Comparison of ENCODE assay signal across 8 mouse cellular contexts in genomic region chr4:155308068-155308467, GRCm38 (mm10). TPM values are rescaled to one million over a fixed set of nuclear protein-coding genes. Genes with fewer than 3 reads are reported as not detected.
DNase-seq lines count a peak whose midpoint lies in the region; ATAC-seq and TF ChIP-seq lines count a peak whose summit lies in the region.

No protein-coding gene starts in this region.

- H3K27ac ChIP-seq in forebrain, embryonic 13.5 days = peak overlapping the region; percentile 54
- H3K27ac ChIP-seq in heart, postnatal 0 days (ENCODE audit: low read depth) = no peak overlapping the region
- no peak overlapping the region for H3K27ac ChIP-seq in liver, embryonic 12.5 days
- no peak overlapping the region for H3K27ac ChIP-seq in stomach, embryonic 14.5 days (ENCODE audit: low read length)

- no peaks in the 10 kb centered on the region for H3K9me3 ChIP-seq in forebrain, embryonic 13.5 days (replicated peaks)
- H3K9me3 ChIP-seq in heart, postnatal 0 days (replicated peaks; ENCODE audit: control insufficient read depth, low read length) = no peaks in the 10 kb centered on the region
- no peaks in the 10 kb centered on the region for H3K9me3 ChIP-seq in liver, embryonic 12.5 days (replicated peaks)
- H3K9me3 ChIP-seq in stomach, embryonic 14.5 days (ENCODE audit: control insufficient read depth, low read depth, low read length) = no peaks in the 10 kb centered on the region

- 2% methylated on average over 11 of the region's 11 CpGs for WGBS in forebrain, embryonic 13.5 days
- under 1% methylated on average over 11 of the region's 11 CpGs for WGBS in heart, postnatal 0 days
- WGBS in liver, embryonic 12.5 days (ENCODE audit: insufficient replicate concordance) = 2% methylated on average over 11 of the region's 11 CpGs
- 1% methylated on average over 11 of the region's 11 CpGs for WGBS in stomach, embryonic 14.5 days

- H3K4me1 ChIP-seq in forebrain, embryonic 13.5 days = peaks cover 44% of the 10 kb centered on the region
- peaks cover 5% of the 10 kb centered on the region; the same call in 1 of the 2 replicates for H3K4me1 ChIP-seq in heart, postnatal 0 days (ENCODE audit: control insufficient read depth, insufficient read depth)
- peaks cover 15% of the 10 kb centered on the region; the same call in 1 of the 2 replicates for H3K4me1 ChIP-seq in liver, embryonic 12.5 days
- H3K4me1 ChIP-seq in stomach, embryonic 14.5 days (ENCODE audit: control insufficient read depth, insufficient read depth, low read length) = 0 out of 2 replicates have a peak, but pooled peaks cover 11% of the 10 kb centered on the region

- TF ChIP-seq EP300 in heart, postnatal 0 days (IDR thresholded peaks at IDR 0.05; ENCODE audit: low read depth) = no peak

- ATAC-seq in forebrain, embryonic 13.5 days = peak; percentile 75
- ATAC-seq in heart, postnatal 0 days (ENCODE audit: insufficient read depth, low read depth) = peak; percentile 85
- ATAC-seq in liver, embryonic 12.5 days = peak; percentile 46
- peak; percentile 92 for ATAC-seq in stomach, embryonic 14.5 days (ENCODE audit: insufficient number of reproducible peaks, insufficient read depth, low FRiP score, low read depth)

- no peaks in the 10 kb centered on the region for H3K27me3 ChIP-seq in forebrain, embryonic 13.5 days
- H3K27me3 ChIP-seq in heart, postnatal 0 days (ENCODE audit: control insufficient read depth, insufficient read depth, low read length) = peaks cover 15% of the 10 kb centered on the region; the same call in 1 of the 2 replicates
- H3K27me3 ChIP-seq in liver, embryonic 12.5 days (replicated peaks) = peaks cover 22% of the 10 kb centered on the region; the same call in 1 of the 2 replicates
- no peaks in the 10 kb centered on the region for H3K27me3 ChIP-seq in stomach, embryonic 14.5 days (ENCODE audit: control insufficient read depth, insufficient read depth, low read length)

- peak overlapping the region; percentile 43 for H3K4me2 ChIP-seq in forebrain, embryonic 13.5 days
- peak overlapping the region; percentile 16; the same call in 1 of the 2 replicates for H3K4me2 ChIP-seq in heart, postnatal 0 days (ENCODE audit: low read depth, low read length)
- peak overlapping the region; percentile 9; the same call in 1 of the 2 replicates for H3K4me2 ChIP-seq in liver, embryonic 12.5 days
- H3K4me2 ChIP-seq in stomach, embryonic 14.5 days (replicated peaks; ENCODE audit: low read depth, low read length) = peak overlapping the region; percentile 22; the same call in 1 of the 2 replicates

- peak overlapping the region; percentile 63 for H3K9ac ChIP-seq in forebrain, embryonic 13.5 days
- no peak overlapping the region for H3K9ac ChIP-seq in heart, postnatal 0 days (replicated peaks; ENCODE audit: low read depth, low read length)
- H3K9ac ChIP-seq in liver, embryonic 12.5 days = no peak overlapping the region
- no peak overlapping the region; the same call in 1 of the 2 replicates for H3K9ac ChIP-seq in stomach, embryonic 14.5 days (replicated peaks; ENCODE audit: low read depth, low read length)

- DNase-seq in CD4-positive, CD25-positive, alpha-beta regulatory T cell, adult 2 months (ENCODE audit: low read depth, low spot score) = peak; percentile 81
- DNase-seq in c-Kit-positive CD71-negative TER-119-negative erythroid progenitor cells, embryonic 14.5 days (ENCODE audit: low read depth) = peak; percentile 35
- DNase-seq in heart, postnatal 0 days (ENCODE audit: low spot score) = peak; percentile 87
- peak; percentile 85 to 90 for DNase-seq in kidney, postnatal 25 days
- DNase-seq in natural killer cell, adult 2 months (ENCODE audit: low spot score in 2 of 2) = peak; percentile 9 to 29

- peak; percentile 86 for TF ChIP-seq CTCF in heart, postnatal 0 days (IDR thresholded peaks at IDR 0.05; ENCODE audit: low read depth)

- no peaks in the 10 kb centered on the region for H3K36me3 ChIP-seq in forebrain, embryonic 13.5 days (ENCODE audit: poor library complexity, severe bottlenecking)
- H3K36me3 ChIP-seq in heart, postnatal 0 days (replicated peaks; ENCODE audit: control insufficient read depth, insufficient read depth, low read length) = no peaks in the 10 kb centered on the region
- no peaks in the 10 kb centered on the region for H3K36me3 ChIP-seq in liver, embryonic 12.5 days
- H3K36me3 ChIP-seq in stomach, embryonic 14.5 days (ENCODE audit: control insufficient read depth, insufficient read depth, low read length) = no peaks in the 10 kb centered on the region

- no peak overlapping the region for H3K4me3 ChIP-seq in forebrain, embryonic 13.5 days
- no peak overlapping the region for H3K4me3 ChIP-seq in heart, postnatal 0 days (ENCODE audit: low read depth, low read length)
- H3K4me3 ChIP-seq in liver, embryonic 12.5 days = no peak overlapping the region
- no peak overlapping the region for H3K4me3 ChIP-seq in stomach, embryonic 14.5 days (ENCODE audit: low read depth, low read length)

RNA-seq across cellular contexts. Expression of gene Prkcz, which starts 53.1 kb away (rescaled TPM):
- polyA plus RNA-seq in forebrain, embryonic 13.5 days (2015; fragmentation: Nextera tagmentation; extraction: Ambion mirVana) = 33.2 and 42.1 TPM in 2 replicates
- 4.6 and 4.8 TPM in 2 replicates for total RNA-seq in heart, postnatal 0 days (2014; rRNA removed; ENCODE audit: low replicate concordance)
- 2.7 and 3.6 TPM in 2 replicates for polyA plus RNA-seq in heart, postnatal 0 days (2015; fragmentation: Nextera tagmentation; extraction: Ambion mirVana)
- 3.7 and 4.2 TPM in 2 replicates for polyA plus RNA-seq in liver, embryonic 12.5 days (2016; fragmentation: Nextera tagmentation; extraction: Ambion mirVana)
- 12.9 and 14.8 TPM in 2 replicates for polyA plus RNA-seq in stomach, embryonic 14.5 days (2014; fragmentation: Nextera tagmentation; extraction: Ambion mirVana)

RNA-seq across cellular contexts. Expression of gene Faap20, which starts 58.5 kb away (rescaled TPM):
- 90.3 and 93.2 TPM in 2 replicates for polyA plus RNA-seq in forebrain, embryonic 13.5 days (2015; fragmentation: Nextera tagmentation; extraction: Ambion mirVana)
- total RNA-seq in heart, postnatal 0 days (2014; rRNA removed; ENCODE audit: low replicate concordance) = 45.8 and 69.2 TPM in 2 replicates
- 48.1 and 51.0 TPM in 2 replicates for polyA plus RNA-seq in heart, postnatal 0 days (2015; fragmentation: Nextera tagmentation; extraction: Ambion mirVana)
- polyA plus RNA-seq in liver, embryonic 12.5 days (2016; fragmentation: Nextera tagmentation; extraction: Ambion mirVana) = 25.8 and 31.2 TPM in 2 replicates
- polyA plus RNA-seq in stomach, embryonic 14.5 days (2014; fragmentation: Nextera tagmentation; extraction: Ambion mirVana) = 63.2 and 65.0 TPM in 2 replicates

Comparison
In these comparisons a context has a peak if more than half of its experiments do, and no peak if none do; other contexts are left out.
1. DNase-seq: peak in every context shown above with its lines; median percentile 88 in kidney, postnatal 25 days; 87 in heart, postnatal 0 days; 81 in CD4-positive, CD25-positive, alpha-beta regulatory T cell, adult 2 months; 35 in c-Kit-positive CD71-negative TER-119-negative erythroid progenitor cells, embryonic 14.5 days; 19 in natural killer cell, adult 2 months.